Comparison of ENCODE assay signal across 8 mouse cellular contexts in genomic region chr16:35155391-35156305, GRCm38 (mm10). TPM values are rescaled to one million over a fixed set of nuclear protein-coding genes. Genes with fewer than 3 reads are reported as not detected.
DNase-seq lines count a peak whose midpoint lies in the region; ATAC-seq lines count a peak whose summit lies in the region.

No protein-coding gene starts in this region.

- peak; percentile 59 for ATAC-seq in heart, embryonic 14.5 days (ENCODE audit: insufficient number of reproducible peaks, insufficient read depth, low FRiP score, low read depth)
- peak; percentile 66 for ATAC-seq in kidney, embryonic 16.5 days (ENCODE audit: low FRiP score, low TSS enrichment)
- ATAC-seq in liver, embryonic 13.5 days (ENCODE audit: low read depth): no peak
- peak; percentile 25 for ATAC-seq in neural tube, embryonic 11.5 days (ENCODE audit: insufficient read depth, low FRiP score, low TSS enrichment)

- peaks cover 81% of the 10 kb centered on the region for H3K27me3 ChIP-seq in embryonic facial prominence, embryonic 10.5 days (replicated peaks; ENCODE audit: low read depth, poor library complexity, severe bottlenecking)
- H3K27me3 ChIP-seq in heart, embryonic 14.5 days (ENCODE audit: control insufficient read depth, insufficient read depth, low read length): peaks cover 45% of the 10 kb centered on the region
- peaks cover 75% of the 10 kb centered on the region for H3K27me3 ChIP-seq in kidney, embryonic 16.5 days (ENCODE audit: insufficient read depth, low read length)
- H3K27me3 ChIP-seq in liver, embryonic 13.5 days: peaks cover 97% of the 10 kb centered on the region
- peaks cover 32% of the 10 kb centered on the region for H3K27me3 ChIP-seq in neural tube, embryonic 11.5 days (ENCODE audit: control insufficient read depth, insufficient read depth, low read length)

- peak; percentile 63 for DNase-seq in layer of hippocampus, adult 11-12 months (ENCODE audit: low spot score)
- DNase-seq in layer of hippocampus, adult 9-10 months (ENCODE audit: low spot score): no peak
- peak; percentile 73 for DNase-seq in embryonic facial prominence, embryonic 10.5 days (ENCODE audit: low spot score)
- DNase-seq in liver, embryonic 13.5 days: no peak
- peak; percentile 68 for DNase-seq in neural tube, embryonic 11.5 days (ENCODE audit: low spot score)
- peak; percentile 23 for DNase-seq in thymus, postnatal 14 days

- H3K9ac ChIP-seq in heart, embryonic 14.5 days (ENCODE audit: low read length): peak overlapping the region; percentile 90
- H3K9ac ChIP-seq in kidney, embryonic 16.5 days (replicated peaks; ENCODE audit: low read length): peak overlapping the region; percentile 72
- H3K9ac ChIP-seq in liver, embryonic 13.5 days: 0 out of 2 replicates have a peak overlapping the region, but pooled peaks have one; percentile 53
- H3K9ac ChIP-seq in neural tube, embryonic 11.5 days (ENCODE audit: low read length): peak overlapping the region; percentile 83

- under 1% methylated on average over 87 of the region's 87 CpGs for WGBS in embryonic facial prominence, embryonic 10.5 days
- under 1% methylated on average over 74 of the region's 87 CpGs for WGBS in heart, embryonic 14.5 days
- under 1% methylated on average over 87 of the region's 87 CpGs for WGBS in kidney, embryonic 16.5 days
- WGBS in liver, embryonic 13.5 days (ENCODE audit: insufficient replicate concordance): 1% methylated on average over 84 of the region's 87 CpGs
- WGBS in neural tube, embryonic 11.5 days: 2% methylated on average over 80 of the region's 87 CpGs

- H3K4me3 ChIP-seq in embryonic facial prominence, embryonic 10.5 days: peak overlapping the region; percentile 78
- peak overlapping the region; percentile 57 to 72 for H3K4me3 ChIP-seq in heart, embryonic 14.5 days (ENCODE audit: control insufficient read depth in 1 of 2, insufficient read depth in 1 of 2, low read depth in 1 of 2, low read length in 2 of 2)
- H3K4me3 ChIP-seq in kidney, embryonic 16.5 days (ENCODE audit: low read length): peak overlapping the region; percentile 63
- H3K4me3 ChIP-seq in liver, embryonic 13.5 days (replicated peaks): peak overlapping the region; percentile 53
- H3K4me3 ChIP-seq in neural tube, embryonic 11.5 days (ENCODE audit: low read depth, low read length): peak overlapping the region; percentile 61

- H3K4me2 ChIP-seq in heart, embryonic 14.5 days (ENCODE audit: low read length): peak overlapping the region; percentile 88
- H3K4me2 ChIP-seq in kidney, embryonic 16.5 days (replicated peaks; ENCODE audit: low read depth, low read length): peak overlapping the region; percentile 98
- peak overlapping the region; percentile 69 for H3K4me2 ChIP-seq in liver, embryonic 13.5 days
- peak overlapping the region; percentile 95 for H3K4me2 ChIP-seq in neural tube, embryonic 11.5 days (ENCODE audit: low read depth)

- peaks cover 45% of the 10 kb centered on the region for H3K4me1 ChIP-seq in embryonic facial prominence, embryonic 10.5 days
- peaks cover 16 to 41% of the 10 kb centered on the region in 2 experiments for H3K4me1 ChIP-seq in heart, embryonic 14.5 days (ENCODE audit: control insufficient read depth in 2 of 2, insufficient read depth in 2 of 2, low read length in 2 of 2)
- peaks cover 14% of the 10 kb centered on the region for H3K4me1 ChIP-seq in kidney, embryonic 16.5 days (ENCODE audit: insufficient read depth, low read length)
- H3K4me1 ChIP-seq in liver, embryonic 13.5 days (replicated peaks): peaks cover 15% of the 10 kb centered on the region
- H3K4me1 ChIP-seq in neural tube, embryonic 11.5 days (ENCODE audit: control insufficient read depth, insufficient read depth, low read length): peaks cover 7% of the 10 kb centered on the region; the same call in 1 of the 2 replicates

- H3K9me3 ChIP-seq in embryonic facial prominence, embryonic 10.5 days: no peaks in the 10 kb centered on the region
- H3K9me3 ChIP-seq in heart, embryonic 14.5 days (ENCODE audit: control insufficient read depth, low read length): no peaks in the 10 kb centered on the region
- H3K9me3 ChIP-seq in kidney, embryonic 16.5 days (ENCODE audit: low read length): no peaks in the 10 kb centered on the region
- no peaks in the 10 kb centered on the region for H3K9me3 ChIP-seq in liver, embryonic 13.5 days (replicated peaks)
- no peaks in the 10 kb centered on the region for H3K9me3 ChIP-seq in neural tube, embryonic 11.5 days (ENCODE audit: control insufficient read depth, low read length)

- peak overlapping the region; percentile 78 for H3K27ac ChIP-seq in embryonic facial prominence, embryonic 10.5 days (replicated peaks)
- peak overlapping the region; percentile 83 to 89 for H3K27ac ChIP-seq in heart, embryonic 14.5 days (replicated peaks in 1 of 2; ENCODE audit: control insufficient read depth in 1 of 2, insufficient read depth in 1 of 2, low read depth in 2 of 2, low read length in 2 of 2)
- H3K27ac ChIP-seq in kidney, embryonic 16.5 days (ENCODE audit: low read length): no peak overlapping the region
- no peak overlapping the region for H3K27ac ChIP-seq in liver, embryonic 13.5 days
- H3K27ac ChIP-seq in neural tube, embryonic 11.5 days (ENCODE audit: low read depth, low read length): peak overlapping the region; percentile 62

- H3K36me3 ChIP-seq in embryonic facial prominence, embryonic 10.5 days (replicated peaks): no peaks in the 10 kb centered on the region; the same call in 1 of the 2 replicates
- H3K36me3 ChIP-seq in heart, embryonic 14.5 days (ENCODE audit: control insufficient read depth, insufficient read depth, low read length): peaks cover 11% of the 10 kb centered on the region; the same call in 1 of the 2 replicates
- no peaks in the 10 kb centered on the region for H3K36me3 ChIP-seq in kidney, embryonic 16.5 days (ENCODE audit: insufficient read depth, low read length)
- H3K36me3 ChIP-seq in liver, embryonic 13.5 days: no peaks in the 10 kb centered on the region
- H3K36me3 ChIP-seq in neural tube, embryonic 11.5 days (ENCODE audit: control insufficient read depth, insufficient read depth, low read length): no peaks in the 10 kb centered on the region

RNA-seq across cellular contexts. Expression of gene Adcy5, which starts 1.0 kb away (rescaled TPM):
- 0.48 and 0.70 TPM in 2 replicates for polyA plus RNA-seq in embryonic facial prominence, embryonic 10.5 days (2016; fragmentation: Nextera tagmentation; extraction: Ambion mirVana)
- polyA plus RNA-seq in heart, embryonic 14.5 days (2014; fragmentation: Nextera tagmentation; extraction: Ambion mirVana): 11.4 and 12.2 TPM in 2 replicates
- 0.60 and 0.80 TPM in 2 replicates for polyA plus RNA-seq in kidney, embryonic 16.5 days (2015; fragmentation: Nextera tagmentation; extraction: Ambion mirVana)
- polyA plus RNA-seq in liver, embryonic 13.5 days (2015; fragmentation: Nextera tagmentation; extraction: Ambion mirVana): 0.10 and 0.15 TPM in 2 replicates
- polyA plus RNA-seq in neural tube, embryonic 11.5 days (2014; fragmentation: Nextera tagmentation; extraction: Ambion mirVana): 1.9 and 2.3 TPM in 2 replicates

Comparison
In these comparisons a context has a peak if more than half of its experiments do, and no peak if none do; other contexts are left out.
1. DNase-seq: peak in layer of hippocampus, adult 11-12 months (single experiment), embryonic facial prominence, embryonic 10.5 days (single experiment), neural tube, embryonic 11.5 days (single experiment) and thymus, postnatal 14 days (single experiment); none in layer of hippocampus, adult 9-10 months (single experiment) and liver, embryonic 13.5 days (single experiment).
2. H3K27ac ChIP-seq: peak in embryonic facial prominence, embryonic 10.5 days (single experiment), heart, embryonic 14.5 days (2 of 2) and neural tube, embryonic 11.5 days (single experiment); none in kidney, embryonic 16.5 days (single experiment) and liver, embryonic 13.5 days (single experiment).
3. Peak in every context shown above with its lines, with median percentiles within 50 percentile points of each other: H3K4me3 ChIP-seq, H3K4me2 ChIP-seq and H3K9ac ChIP-seq.